Mouse (Mus musculus) Patski (cell line): ENCODE data around the gene Ptprn2. TPM values are rescaled to one million over a fixed set of nuclear protein-coding genes. Genes with fewer than 3 reads are reported as not detected.

Experiments
- ATAC-seq: fragments of 100-300 bp; one replicate; pipeline ENCODE4 v1.8.0; 2021
- CTCF ChIA-PET: fragments of 350-600 bp; sonication (Branson Sonifier 250); formaldehyde crosslinking; loops from one replicate; lab custom pipeline; 2022; ENCODE audit warnings: inconsistent platforms; lab: Charles Lee
- POLR2A ChIA-PET: fragments of 350-600 bp; sonication (Branson Sonifier 250); formaldehyde crosslinking; loops from one replicate; lab custom pipeline; 2022; ENCODE audit warnings: antibody characterized with exemption, inconsistent platforms; lab: Charles Lee
- DNase-seq: peaks from one replicate; pipeline ENCODE4 v3.0.0-alpha.2; 2011; ENCODE audit warnings: low read depth, low spot score
- H3K27me3 ChIP-seq: fragments of 371-371 bp; one replicate; pipeline ENCODE4 v1.5.1; 2021
- CTCF ChIP-seq: fragments of 100-300 bp; IDR thresholded peaks from one replicate; pipeline ENCODE4 v1.5.1; 2021
- in situ Hi-C: fragments of 300-500 bp; cut with MboI; formaldehyde crosslinking; loops from 3 replicates; pipeline ENCODE4 v1.11.1; 2018; ENCODE audit warnings: low pct_unique_long_range_greater_than_20kb, mixed read lengths
- polyA plus RNA-seq: library from polyadenylated mRNA; unstranded; gene quantifications from one replicate; pipeline ENCODE4 v1.2.3, GENCODE M21; 2021

Ptprn2 gene
- polyA plus RNA-seq, 1 experiment from 2014 or later = not detected

DNA sequence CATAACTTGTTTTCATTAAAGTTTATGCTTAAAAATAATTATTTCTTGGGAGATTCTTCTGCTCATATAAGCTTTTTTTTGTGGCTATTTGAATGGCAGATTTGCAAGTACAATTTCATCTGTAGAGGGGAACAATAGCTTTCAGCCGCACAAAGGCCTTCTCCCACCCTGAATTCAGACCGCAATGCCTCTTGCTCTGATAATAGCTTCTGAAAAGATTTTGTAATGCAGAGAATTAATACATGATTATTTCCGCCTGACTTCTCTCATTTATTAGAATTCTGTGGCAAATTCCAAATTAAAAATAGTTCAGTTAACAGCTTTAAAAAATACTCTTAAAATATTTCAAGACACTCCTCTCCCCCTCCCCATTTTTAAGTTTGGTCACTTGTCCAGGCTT, 671.3 kb downstream of the Ptprn2 start:
- no peak for ATAC-seq
- CTCF ChIA-PET = no interaction called here
- POLR2A ChIA-PET = no interaction called here
- DNase-seq = no peak
- in situ Hi-C loops = no loop called here
- TF ChIP-seq CTCF = no peak
- H3K27me3 ChIP-seq = peaks cover 33% of the 10 kb centered on the region

DNA sequence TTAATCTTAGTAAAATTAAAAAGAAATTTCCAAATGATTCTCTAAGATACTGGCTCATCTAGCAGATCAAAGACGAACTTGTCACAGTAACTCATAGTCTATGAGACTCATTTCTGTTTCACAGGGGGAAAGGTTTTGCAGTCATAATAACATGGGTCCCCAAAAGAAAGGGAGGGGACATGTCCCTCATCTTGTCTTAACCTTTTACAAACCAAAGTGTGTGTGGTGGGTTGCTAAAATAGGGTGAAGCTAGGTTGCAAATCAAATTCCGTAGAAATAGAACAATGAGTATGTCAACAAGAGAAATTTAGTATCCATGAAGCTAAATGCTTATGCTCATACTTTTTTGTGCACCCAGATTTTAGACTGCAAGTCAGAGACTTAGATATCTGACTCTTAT, 671.7 kb downstream of the Ptprn2 start:
- in situ Hi-C loops = no loop called here
- ATAC-seq = no peak
- peaks cover 38% of the 10 kb centered on the region for H3K27me3 ChIP-seq
- POLR2A ChIA-PET = interaction anchor here (0.5 kb wide), 1 partner anchor 40 kb away, joined by 3 read pairs; no protein-coding TSS in a partner anchor
- TF ChIP-seq CTCF = no peak
- no peak for DNase-seq
- CTCF ChIA-PET = no interaction called here

DNA sequence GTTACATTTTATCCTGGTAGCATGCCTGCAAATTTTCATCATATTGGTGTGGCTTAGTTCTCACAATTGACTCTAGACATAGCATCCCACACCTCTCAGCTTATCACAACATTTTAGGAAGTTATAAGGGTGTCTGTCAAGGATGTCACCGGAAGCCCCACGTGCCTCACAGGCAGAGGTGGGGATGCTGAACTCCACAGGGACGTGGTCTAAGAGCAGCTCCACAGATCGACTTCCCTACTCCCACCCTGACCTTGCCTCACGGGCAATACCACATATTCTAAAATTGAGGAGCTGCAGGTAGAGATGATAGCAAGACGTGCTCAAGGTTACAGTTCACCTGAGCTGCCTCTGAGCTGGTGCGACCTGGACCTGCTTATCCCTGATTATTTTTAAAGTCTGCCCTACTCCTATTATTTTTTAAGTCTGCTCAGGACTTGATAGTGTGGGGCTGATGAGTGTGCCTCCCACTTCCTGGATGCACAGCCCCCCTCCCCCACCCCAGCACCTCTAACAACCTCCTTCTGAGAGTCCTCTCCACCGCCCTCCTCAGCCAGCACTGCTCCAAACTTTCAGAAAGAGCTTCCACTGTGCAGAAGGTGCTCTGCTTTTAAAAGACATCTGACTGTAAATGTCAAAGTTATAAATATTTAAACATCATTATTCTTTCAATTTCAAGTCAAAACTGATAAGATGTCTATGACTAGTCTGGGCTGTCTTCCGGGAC, 672.3 kb downstream of the Ptprn2 start:
- ChIA-PET CTCF (no interaction called here), POLR2A (interaction anchor here (0.5 kb wide), 1 partner anchor 40 kb away, joined by 3 read pairs; no protein-coding TSS in a partner anchor)
- ATAC-seq = no peak
- DNase-seq = no peak
- in situ Hi-C loops = no loop called here
- H3K27me3 ChIP-seq = peaks cover 39% of the 10 kb centered on the region
- TF ChIP-seq CTCF = no peak

DNA sequence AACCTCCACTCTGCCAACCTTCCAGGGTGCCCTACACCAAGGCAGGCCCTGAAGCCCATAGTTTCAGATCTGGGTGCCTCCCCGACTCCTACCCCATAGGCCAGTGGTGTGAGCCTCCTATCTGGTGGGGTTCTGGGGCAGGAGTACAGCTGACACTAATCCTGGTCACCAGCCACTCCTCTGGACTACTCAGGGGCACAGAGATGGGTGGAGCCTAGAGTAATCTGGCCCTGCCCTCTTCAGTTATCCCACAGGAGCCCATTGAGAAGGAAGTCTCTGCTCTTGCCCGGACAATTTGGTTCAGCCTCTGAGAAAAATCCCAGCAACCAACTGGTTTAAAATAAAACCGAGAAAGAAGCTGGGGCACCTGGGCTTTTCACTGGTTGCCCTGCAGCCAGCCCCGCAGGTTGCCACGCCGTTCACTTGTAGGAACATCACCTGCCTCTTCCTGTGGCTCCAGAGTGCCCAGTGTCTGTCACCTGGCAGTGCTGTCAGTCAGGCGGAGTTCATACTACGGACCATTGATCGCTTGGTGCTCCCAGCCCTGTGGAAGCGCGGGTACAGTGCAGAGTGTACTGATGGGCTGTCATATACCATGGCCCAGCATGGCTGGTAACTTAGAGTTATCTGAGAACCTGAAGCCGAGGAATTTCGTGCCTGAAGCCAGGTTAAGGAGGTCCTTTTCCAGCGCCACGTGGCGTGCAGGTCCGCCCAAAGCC, 673.6 kb downstream of the Ptprn2 start:
- no peak for TF ChIP-seq CTCF
- POLR2A ChIA-PET = no interaction called here
- CTCF ChIA-PET = no interaction called here
- in situ Hi-C loops = no loop called here
- H3K27me3 ChIP-seq = peaks cover 46% of the 10 kb centered on the region
- ATAC-seq (no peak), DNase-seq (no peak)

DNA sequence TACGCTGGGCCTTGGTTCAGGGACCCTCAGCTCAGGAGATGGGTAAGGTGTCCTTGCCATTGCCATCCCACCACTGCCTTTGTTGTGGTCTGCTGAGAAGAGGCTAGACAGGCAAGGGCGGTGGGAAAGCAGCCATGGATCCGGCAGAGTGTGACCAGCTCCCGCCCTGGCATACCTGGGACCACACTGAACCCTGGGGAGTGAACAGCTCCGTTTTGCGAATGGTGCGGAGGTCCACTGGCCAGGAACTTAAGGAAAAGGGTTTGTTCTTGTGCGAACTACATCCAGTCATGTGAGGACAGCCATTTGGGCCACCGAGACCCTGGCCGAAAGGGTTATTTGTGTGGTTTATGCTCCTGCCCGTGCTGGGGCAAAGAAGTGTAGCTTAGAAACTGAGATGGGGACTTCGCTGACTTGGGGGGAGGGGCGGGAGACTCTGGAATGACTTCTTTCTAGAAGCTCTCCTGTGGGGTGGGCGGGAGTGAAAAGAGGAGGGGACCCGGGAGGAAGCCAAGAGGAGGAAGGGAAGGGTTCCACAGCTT, 674.2 kb downstream of the Ptprn2 start:
- in situ Hi-C loops = no loop called here
- no peak for TF ChIP-seq CTCF
- no peak for DNase-seq
- ChIA-PET POLR2A (no interaction called here), CTCF (no interaction called here)
- ATAC-seq = no peak
- peaks cover 46% of the 10 kb centered on the region for H3K27me3 ChIP-seq

DNA sequence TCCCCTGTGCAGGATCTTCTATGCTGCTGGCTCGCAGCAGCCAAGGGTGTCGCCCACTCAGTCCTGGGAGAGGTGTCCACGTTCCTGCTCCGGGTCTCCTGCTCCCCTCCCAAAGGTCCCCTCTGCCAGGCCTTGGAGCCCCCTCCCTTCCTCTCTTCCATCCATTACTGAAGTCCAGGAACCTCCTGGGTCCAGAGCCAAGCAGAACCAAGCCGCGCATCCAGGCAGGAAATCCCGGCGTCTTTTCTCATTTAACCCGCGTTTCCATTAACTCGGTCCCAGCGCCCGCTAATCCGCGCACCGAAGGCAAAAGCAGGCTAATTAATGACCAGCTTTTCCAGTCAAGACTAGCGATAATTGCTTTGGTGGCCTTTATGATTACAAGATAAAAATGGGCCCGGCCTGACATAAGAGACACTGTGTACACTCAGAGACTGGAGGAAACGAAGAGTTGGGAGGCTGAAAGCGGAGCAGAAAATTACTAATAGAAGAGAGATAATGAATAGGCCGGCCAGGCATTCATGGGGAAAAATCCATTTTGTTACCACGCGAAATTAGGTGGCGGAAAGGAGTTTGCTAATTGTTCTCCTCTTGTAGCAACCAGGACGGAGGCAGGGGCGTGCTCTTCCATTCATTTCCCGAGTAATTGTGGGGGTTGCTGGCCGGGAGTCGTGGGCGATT, 674.8 kb downstream of the Ptprn2 start:
- H3K27me3 ChIP-seq = peaks cover 46% of the 10 kb centered on the region
- DNase-seq = no peak
- CTCF ChIA-PET = no interaction called here
- in situ Hi-C loops = no loop called here
- no peak for ATAC-seq
- POLR2A ChIA-PET = no interaction called here
- no peak for TF ChIP-seq CTCF

DNA sequence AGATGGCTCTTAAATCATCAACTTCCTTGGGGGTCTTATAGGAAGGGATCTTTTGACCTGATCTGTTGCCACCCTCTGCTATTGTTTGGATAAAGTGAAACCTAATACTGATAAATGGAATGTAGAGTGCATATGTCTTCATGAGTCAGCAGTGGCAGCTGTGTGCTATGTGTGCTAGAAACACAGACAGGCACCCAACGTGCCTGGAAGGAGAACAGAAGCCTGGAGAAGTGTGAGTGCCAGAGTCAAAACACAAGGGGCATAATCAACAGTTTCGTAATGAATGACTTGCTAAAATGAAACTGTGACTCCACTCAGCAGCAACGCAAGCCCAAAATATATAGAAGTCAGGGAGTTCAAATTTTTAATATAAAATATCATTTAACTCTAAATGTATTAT, 676.7 kb downstream of the Ptprn2 start:
- no peak for TF ChIP-seq CTCF
- POLR2A ChIA-PET = no interaction called here
- in situ Hi-C loops = no loop called here
- peaks cover 38% of the 10 kb centered on the region for H3K27me3 ChIP-seq
- ATAC-seq (no peak), DNase-seq (no peak)
- CTCF ChIA-PET = no interaction called here

DNA sequence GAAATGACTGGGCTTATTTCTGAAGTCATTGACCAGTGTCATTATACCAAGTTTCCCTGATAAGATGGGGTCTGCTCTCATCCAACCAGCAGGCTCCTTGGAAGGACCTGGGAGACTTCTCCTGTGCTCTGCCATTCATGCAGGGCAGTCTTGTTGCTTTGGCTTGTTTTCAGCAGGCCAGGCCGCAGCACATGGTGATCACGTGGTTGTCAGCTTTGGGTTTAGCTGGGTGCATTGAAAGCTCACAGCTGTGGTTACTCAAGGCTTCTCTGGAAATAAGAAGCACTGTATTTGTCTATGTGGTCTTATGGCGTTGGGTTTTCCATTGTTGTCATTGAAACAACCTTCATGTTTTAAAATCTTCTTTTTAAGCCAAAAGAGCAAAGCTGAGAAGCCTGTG, 678.3 kb downstream of the Ptprn2 start:
- ATAC-seq (no peak), DNase-seq (no peak)
- no peak for TF ChIP-seq CTCF
- in situ Hi-C loops = no loop called here
- CTCF ChIA-PET = no interaction called here
- peaks cover 38% of the 10 kb centered on the region for H3K27me3 ChIP-seq
- POLR2A ChIA-PET = no interaction called here

DNA sequence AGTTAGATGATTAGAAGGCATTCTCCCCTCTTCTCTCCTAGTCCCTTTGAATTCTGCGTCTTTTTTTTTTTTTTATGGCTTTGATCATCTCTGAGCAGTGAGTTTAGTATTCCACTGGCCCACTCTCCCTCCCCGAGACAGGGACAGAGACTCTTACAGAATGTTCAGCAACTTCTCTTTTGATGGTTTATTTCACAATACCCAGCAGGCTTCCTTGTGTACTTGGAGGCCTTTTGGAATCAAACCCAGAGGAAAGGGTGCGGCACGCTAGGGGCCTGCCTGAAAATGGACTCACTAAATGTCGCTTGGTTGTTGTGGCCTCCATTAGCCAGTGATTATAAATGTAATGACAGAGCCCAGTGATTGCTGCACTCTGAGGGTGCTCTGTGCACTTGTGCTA, 680.7 kb downstream of the Ptprn2 start:
- peaks cover 18% of the 10 kb centered on the region for H3K27me3 ChIP-seq
- in situ Hi-C loops = no loop called here
- POLR2A ChIA-PET = no interaction called here
- no peak for ATAC-seq
- CTCF ChIA-PET = no interaction called here
- no peak for DNase-seq
- no peak for TF ChIP-seq CTCF

DNA sequence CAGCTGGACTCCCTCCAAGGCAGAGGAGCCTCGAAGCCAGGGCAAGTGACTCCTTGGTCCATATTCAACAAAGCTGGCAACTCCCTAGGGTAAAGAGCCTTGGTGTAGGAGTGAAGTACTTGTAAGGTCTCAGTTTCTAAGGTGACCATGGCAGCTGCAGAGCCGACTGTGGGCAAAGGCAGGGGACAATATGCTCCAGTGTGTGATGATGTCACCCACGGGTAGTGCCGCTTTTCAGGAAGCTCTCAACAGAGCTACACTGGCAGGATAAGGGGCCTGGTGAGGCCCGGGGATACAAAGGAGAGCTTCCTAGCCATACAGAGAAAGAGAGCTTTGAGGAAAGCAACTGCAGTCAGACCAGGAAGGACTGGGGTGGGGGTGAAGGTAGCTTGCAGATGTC, 684.1 kb downstream of the Ptprn2 start:
- ChIA-PET POLR2A (no interaction called here), CTCF (no interaction called here)
- TF ChIP-seq CTCF = no peak
- DNase-seq (no peak), ATAC-seq (no peak)
- H3K27me3 ChIP-seq = peaks cover 4% of the 10 kb centered on the region
- in situ Hi-C loops = no loop called here

DNA sequence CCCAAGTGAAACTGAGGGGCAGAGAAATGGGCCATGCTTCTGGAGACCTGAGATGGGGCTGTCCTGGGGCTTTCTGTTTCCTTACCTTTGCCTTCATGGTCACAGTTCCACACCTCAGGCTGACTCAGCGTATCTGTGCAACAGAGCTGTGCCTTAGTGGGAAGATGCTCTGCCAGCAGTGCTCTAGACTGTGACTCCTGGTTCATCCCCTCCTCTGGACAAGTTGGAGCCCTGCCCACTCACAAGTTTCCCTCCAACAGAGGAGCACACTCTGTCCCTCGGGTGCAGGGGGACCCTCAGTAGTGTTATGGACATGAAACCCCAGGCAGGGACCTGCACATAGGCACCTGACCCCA, 687.0 kb downstream of the Ptprn2 start:
- H3K27me3 ChIP-seq = peaks cover 10% of the 10 kb centered on the region
- DNase-seq (no peak), ATAC-seq (no peak)
- TF ChIP-seq CTCF = no peak
- in situ Hi-C loops = no loop called here
- POLR2A ChIA-PET = no interaction called here
- CTCF ChIA-PET = no interaction called here
